Mouse (Mus musculus): Measurements from ENCODE around the gene Pwp1. TPM values are rescaled to one million over a fixed set of nuclear protein-coding genes. Genes with fewer than 3 reads are reported as not detected.
"Not testable (repeated sequence)": the region's sequence is repeated elsewhere in the genome, so short reads cannot be mapped to it uniquely, and the experiment has no call there.

Gene Pwp1
- total RNA-seq (2014; rRNA removed) (56.3 and 63.9 TPM in 2 replicates), polyA plus RNA-seq (2015; fragmentation: Nextera tagmentation; extraction: Ambion mirVana) (60.9 and 62.3 TPM in 2 replicates)

DNA sequence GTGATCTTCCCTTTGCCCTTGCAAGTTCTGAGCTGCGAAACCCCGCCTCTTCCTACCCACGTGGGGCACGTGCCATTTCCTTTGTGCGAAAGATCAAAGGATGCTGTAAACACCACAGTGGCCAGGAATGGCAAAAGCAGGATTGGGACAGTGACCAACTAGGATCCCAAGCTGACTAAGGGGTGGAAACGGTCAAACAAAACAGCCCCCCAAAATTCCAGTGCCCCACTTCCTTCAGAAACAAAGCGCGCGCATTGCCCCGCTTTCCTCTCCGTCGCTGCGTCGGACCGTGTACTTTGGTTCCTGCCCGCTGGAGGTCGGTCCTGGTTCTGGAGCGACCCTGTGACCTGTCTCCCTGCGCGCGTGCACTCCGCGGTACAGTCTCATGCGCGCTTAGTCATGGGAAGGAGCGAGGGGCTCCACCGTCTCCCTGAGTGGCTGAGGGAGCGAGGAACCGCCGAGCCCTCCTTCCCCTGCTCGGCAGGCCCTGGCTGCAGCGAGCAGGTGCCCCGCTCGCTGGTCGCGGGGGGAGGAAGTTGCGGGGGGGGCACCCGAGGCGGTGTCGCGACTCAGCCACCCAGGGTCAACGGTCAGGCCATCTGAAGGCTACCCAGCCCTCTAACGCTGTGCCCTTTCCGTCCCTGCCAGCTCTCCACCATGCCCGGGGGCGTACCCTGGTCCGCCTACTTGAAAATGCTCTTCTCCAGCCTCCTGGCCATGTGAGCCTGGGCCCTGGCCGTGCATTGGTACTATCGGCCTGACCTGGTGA is at the start of gene Pwp1:
Pwp1 (plus strand) TSS at position 410 of the 769 bp plus-strand sequence.
- peak; percentile 97 for ATAC-seq
- H3K9ac ChIP-seq = peak within 1 kb of the TSS; percentile 90
- 2% methylated on average over 47 of the region's 49 CpGs for WGBS

DNA sequence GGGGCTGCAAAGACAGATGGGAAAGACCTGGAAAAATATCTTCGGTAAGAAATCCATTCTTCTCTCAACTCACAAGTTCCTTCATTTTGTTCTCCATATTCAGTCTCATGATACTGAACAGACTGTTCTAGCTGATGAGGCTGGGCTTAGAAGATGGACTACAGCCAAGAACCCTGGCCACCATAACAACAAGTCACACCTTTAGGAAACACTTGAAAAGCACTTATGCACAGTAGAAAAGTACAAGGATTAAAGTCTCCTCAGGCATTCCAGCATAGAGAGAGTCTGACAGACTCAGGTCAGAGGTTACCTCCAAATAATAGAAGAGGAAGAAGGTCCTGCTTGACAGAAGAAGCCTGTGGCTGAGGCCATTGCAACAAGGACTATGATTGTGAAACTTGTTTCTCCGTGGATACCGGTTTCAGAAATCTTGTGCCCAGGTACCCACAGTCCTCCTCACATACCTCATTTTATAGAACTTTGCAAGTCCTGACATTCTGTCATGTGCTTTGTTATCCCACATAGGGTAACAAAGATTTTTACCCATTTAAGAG is 7.1 kb upstream of the Pwp1 start:
- not testable (repeated sequence) for H3K9ac ChIP-seq; ATAC-seq; H3K4me1 ChIP-seq (ENCODE audit: insufficient read depth); H3K27me3 ChIP-seq (ENCODE audit: insufficient read depth, low read length); H3K9me3 ChIP-seq (ENCODE audit: low read length); H3K4me3 ChIP-seq (ENCODE audit: low read depth, low read length); H3K27ac ChIP-seq (ENCODE audit: low read depth, low read length); DNase-seq; H3K36me3 ChIP-seq (ENCODE audit: insufficient read depth); H3K4me2 ChIP-seq (ENCODE audit: low read depth)
- WGBS = 95% methylated on average over 1 of the region's 3 CpGs

More for the DNA sequence above, at the start of gene Pwp1:
- not testable (repeated sequence) for H3K36me3 ChIP-seq (ENCODE audit: insufficient read depth); H3K9me3 ChIP-seq (ENCODE audit: low read length); H3K4me1 ChIP-seq (ENCODE audit: insufficient read depth); H3K27me3 ChIP-seq (ENCODE audit: insufficient read depth, low read length)
- peak within 1 kb of the TSS; percentile 94 for H3K4me2 ChIP-seq (ENCODE audit: low read depth)
- peak within 1 kb of the TSS; percentile 75 for H3K27ac ChIP-seq (ENCODE audit: low read depth, low read length)
- H3K4me3 ChIP-seq (ENCODE audit: low read depth, low read length) = peak within 1 kb of the TSS; percentile 51
- peak; percentile 83 for DNase-seq

DNA sequence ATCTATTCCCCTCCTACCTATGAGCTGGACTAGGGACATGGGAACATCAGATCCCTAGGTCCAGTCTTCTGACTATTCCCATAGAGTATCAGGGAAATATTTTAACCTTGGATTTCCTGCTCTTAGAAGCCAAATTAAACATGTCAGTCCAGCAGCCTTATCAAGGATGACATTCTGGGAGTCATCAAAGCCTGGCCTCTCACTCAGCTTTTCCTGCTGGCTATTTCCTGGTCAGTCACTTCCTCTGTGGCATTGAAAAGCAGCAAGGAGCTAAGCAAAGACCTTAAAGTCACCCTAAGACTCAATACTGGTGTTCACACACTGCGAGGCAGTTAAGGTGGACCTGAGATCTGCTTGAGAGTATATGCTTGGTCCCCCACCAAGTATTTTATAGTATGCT is 5.5 kb upstream of the Pwp1 start:
- not testable (repeated sequence) for H3K27me3 ChIP-seq (ENCODE audit: insufficient read depth, low read length); H3K4me3 ChIP-seq (ENCODE audit: low read depth, low read length); H3K4me2 ChIP-seq (ENCODE audit: low read depth); H3K4me1 ChIP-seq (ENCODE audit: insufficient read depth); H3K9me3 ChIP-seq (ENCODE audit: low read length); ATAC-seq; H3K36me3 ChIP-seq (ENCODE audit: insufficient read depth); H3K9ac ChIP-seq; H3K27ac ChIP-seq (ENCODE audit: low read depth, low read length); DNase-seq
- WGBS = 93% methylated on average over 1 of the region's 1 CpGs

DNA sequence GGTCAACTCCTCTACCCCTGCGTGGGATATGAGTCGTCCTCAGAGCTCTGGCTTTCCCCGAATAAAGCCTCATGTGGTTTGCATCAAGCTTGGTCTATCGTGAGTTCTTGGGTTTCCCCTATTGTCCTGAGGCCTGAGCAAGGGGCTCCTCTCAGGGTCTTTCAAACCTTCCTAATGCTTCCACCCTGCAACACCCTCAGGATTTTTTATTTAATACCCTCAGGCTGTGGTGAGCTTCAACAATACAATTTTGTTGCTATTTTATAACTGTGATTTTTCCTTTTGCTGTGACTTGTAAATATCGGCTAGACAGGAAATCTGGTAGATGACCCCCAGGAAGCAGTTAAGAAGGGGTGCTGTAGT is 591 bp upstream of the Pwp1 start:
- Histone ChIP-seq H3K9ac (peak overlapping the region; percentile 90), H3K4me2 (ENCODE audit: low read depth) (peak overlapping the region; percentile 94), H3K4me3 (ENCODE audit: low read depth, low read length) (peak overlapping the region; percentile 51)
- not testable (repeated sequence) for DNase-seq; H3K27ac ChIP-seq (ENCODE audit: low read depth, low read length); H3K4me1 ChIP-seq (ENCODE audit: insufficient read depth); H3K36me3 ChIP-seq (ENCODE audit: insufficient read depth); H3K27me3 ChIP-seq (ENCODE audit: insufficient read depth, low read length); H3K9me3 ChIP-seq (ENCODE audit: low read length)
- 48% methylated on average over 5 of the region's 5 CpGs for WGBS
- peak; percentile 43 for ATAC-seq

DNA sequence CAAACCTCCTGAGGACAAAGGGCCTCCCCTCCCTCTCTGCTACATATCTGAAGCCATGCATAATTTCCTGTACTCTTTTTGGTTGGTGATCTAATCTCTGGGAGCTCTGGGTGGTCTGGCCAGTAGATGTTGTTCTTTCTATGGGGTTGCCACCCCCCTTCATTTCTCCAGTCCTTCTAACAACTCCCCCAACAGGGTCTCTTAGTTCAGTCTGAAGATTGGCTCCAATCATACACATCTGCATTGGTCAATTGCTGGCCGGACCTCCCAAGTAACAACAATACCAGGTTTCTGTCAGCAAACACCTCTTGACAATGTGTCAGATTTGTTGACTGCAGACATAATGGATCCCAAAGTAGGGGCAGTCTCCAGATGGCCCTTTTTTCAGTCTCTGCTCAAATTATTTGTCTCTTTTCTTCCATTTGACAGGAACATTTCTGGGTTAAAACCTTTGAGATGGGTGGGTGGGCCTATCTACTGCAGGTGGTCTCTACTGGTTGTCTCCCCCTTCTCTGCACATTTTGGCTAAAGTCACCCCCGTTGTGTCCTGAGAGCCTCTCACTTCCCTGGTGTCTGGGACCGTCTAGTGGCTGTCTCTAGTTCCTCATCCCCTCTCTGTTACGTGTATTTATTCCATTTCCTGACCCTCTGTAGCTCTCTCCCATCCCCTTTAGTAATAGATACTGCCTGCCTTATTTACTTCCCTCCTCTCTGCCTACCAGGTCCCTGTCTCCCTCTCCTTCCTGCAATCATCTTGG is 17.0 kb downstream of the Pwp1 start:
- no peak for DNase-seq
- no peak overlapping the region for H3K4me3 ChIP-seq (ENCODE audit: low read depth, low read length)
- no peak overlapping the region for H3K27ac ChIP-seq (ENCODE audit: low read depth, low read length)
- ATAC-seq = no peak
- H3K4me1 ChIP-seq (ENCODE audit: insufficient read depth) = no peaks in the 10 kb centered on the region
- TF ChIP-seq CTCF (IDR thresholded peaks at IDR 0.05; ENCODE audit: low read depth) = no peak
- no peaks in the 10 kb centered on the region for H3K36me3 ChIP-seq (ENCODE audit: insufficient read depth)
- H3K27me3 ChIP-seq (ENCODE audit: insufficient read depth, low read length) = no peaks in the 10 kb centered on the region
- WGBS = 88% methylated on average over 4 of the region's 4 CpGs
- H3K9me3 ChIP-seq (ENCODE audit: low read length) = no peaks in the 10 kb centered on the region
- H3K4me2 ChIP-seq (ENCODE audit: low read depth) = no peak overlapping the region
- no peak overlapping the region for H3K9ac ChIP-seq

DNA sequence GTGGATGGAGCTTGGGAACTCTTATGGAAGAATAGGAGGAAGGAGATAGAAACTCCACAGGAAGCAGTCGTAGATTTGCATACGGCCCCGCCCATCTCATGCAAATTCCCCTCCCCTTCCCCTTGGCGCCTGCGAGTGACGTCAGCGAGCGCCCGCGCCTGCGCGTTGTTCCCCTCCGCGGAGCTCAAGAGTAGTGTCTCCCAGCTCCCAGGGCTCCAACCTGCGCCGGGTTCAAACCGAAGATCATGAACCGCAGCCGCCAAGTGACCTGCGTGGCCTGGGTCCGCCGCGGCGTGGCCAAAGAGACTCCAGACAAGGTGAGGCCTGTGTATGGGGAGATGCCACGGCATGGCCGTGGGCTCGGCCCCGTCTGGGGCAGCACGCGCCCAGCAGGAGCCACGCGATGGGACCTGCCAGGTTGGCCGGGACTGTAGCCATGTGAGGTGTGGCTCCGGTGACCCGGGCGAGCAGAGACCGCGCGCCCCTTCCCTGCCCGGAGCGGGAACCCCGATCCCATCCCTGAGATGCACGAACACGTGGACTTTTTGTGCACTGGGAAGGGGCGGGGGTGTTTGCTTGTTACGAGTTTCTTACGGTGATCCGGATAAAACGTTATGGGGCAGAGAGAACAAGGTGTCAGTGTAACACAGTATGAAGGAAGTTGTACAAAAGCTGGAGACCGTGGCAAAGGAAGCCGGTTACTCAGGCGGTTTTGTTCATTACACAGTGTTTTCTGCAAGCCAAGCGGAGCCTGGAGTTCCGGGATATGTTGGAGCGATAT is 42.6 kb downstream of the Pwp1 start:
- under 1% methylated on average over 55 of the region's 55 CpGs for WGBS
- H3K27ac ChIP-seq (ENCODE audit: low read depth, low read length) = 0 out of 2 replicates have a peak overlapping the region, but pooled peaks have one; percentile 42
- no peaks in the 10 kb centered on the region for H3K9me3 ChIP-seq (ENCODE audit: low read length)
- H3K4me3 ChIP-seq (ENCODE audit: low read depth, low read length) = peak overlapping the region; percentile 81
- H3K4me2 ChIP-seq (ENCODE audit: low read depth) = peak overlapping the region; percentile 83
- H3K27me3 ChIP-seq (ENCODE audit: insufficient read depth, low read length) = no peaks in the 10 kb centered on the region
- peaks cover 5% of the 10 kb centered on the region; the same call in 1 of the 2 replicates for H3K4me1 ChIP-seq (ENCODE audit: insufficient read depth)
- peak; percentile 98 for ATAC-seq
- peaks cover 25% of the 10 kb centered on the region for H3K36me3 ChIP-seq (ENCODE audit: insufficient read depth)
- peak; percentile 95 for DNase-seq
- peak overlapping the region; percentile 70 for H3K9ac ChIP-seq
- no peak for TF ChIP-seq CTCF (IDR thresholded peaks at IDR 0.05; ENCODE audit: low read depth)
